Mouse (Mus musculus): ENCODE measurements at regions not wholly inside any gene's neighbourhood (a gene's known extent, or its start where the extent isn't known, plus 50 kb on each side); places are given as distances from the start of the nearest gene placed in this dataset.

GRCm38 (mm10) chr1:184326191-184326590, 292.1 kb upstream of the 1700056E22Rik start:
- no peak for TF ChIP-seq NANOG (IDR thresholded peaks at IDR 0.05; ENCODE audit: borderline replicate concordance, low read length)
- TF ChIP-seq CTCF (conservative IDR thresholded peaks at IDR 0.05; ENCODE audit: low read length) = no peak
- TF ChIP-seq POU5F1 (IDR thresholded peaks at IDR 0.05; ENCODE audit: borderline replicate concordance, low read length) = no peak
